Mouse (Mus musculus) embryo, embryonic 9.5 days (tissue): ENCODE measurements around the gene Ldah.

Source experiments
- DNase-seq: peaks from one replicate; pipeline ENCODE4 v3.0.0-alpha.2; 2017; ENCODE audit errors: extremely low spot score

The Ldah gene

GRCm38 (mm10) chr12:8313270-8313771 lies 105.4 kb downstream of the Ldah start, which contains the start of gene Hs1bp3:
Hs1bp3 (plus strand) TSS chr12:8313432.
- peak; percentile 92 for DNase-seq

GRCm38 (mm10) chr12:8313773-8314172 lies 105.9 kb downstream of the Ldah start:
- no peak for DNase-seq

GRCm38 (mm10) chr12:8316541-8316940 lies 108.6 kb downstream of the Ldah start:
- DNase-seq, result no peak

- peak; percentile 80 for DNase-seq
Measured at GRCm38 (mm10) chr12:8320084-8320713, 112.3 kb downstream of the Ldah start.

- no peak for DNase-seq
Measured at GRCm38 (mm10) chr12:8321506-8321905, 113.6 kb downstream of the Ldah start.

- DNase-seq, result no peak
Measured at GRCm38 (mm10) chr12:8324086-8324485, 116.2 kb downstream of the Ldah start.

- no peak for DNase-seq
Measured at GRCm38 (mm10) chr12:8325245-8325942, 117.5 kb downstream of the Ldah start.

GRCm38 (mm10) chr12:8325943-8326522 lies 118.1 kb downstream of the Ldah start:
- no peak for DNase-seq

GRCm38 (mm10) chr12:8326825-8327674 lies 119.1 kb downstream of the Ldah start:
- DNase-seq, result peak; percentile 95

- DNase-seq, result no peak
Measured at GRCm38 (mm10) chr12:8327675-8328053, 119.8 kb downstream of the Ldah start.

- DNase-seq, result no peak
Measured at GRCm38 (mm10) chr12:8329236-8329635, 121.3 kb downstream of the Ldah start.

GRCm38 (mm10) chr12:8331489-8332173 lies 123.7 kb downstream of the Ldah start:
- DNase-seq, result no peak

GRCm38 (mm10) chr12:8332174-8332542 lies 124.3 kb downstream of the Ldah start:
- no peak for DNase-seq

GRCm38 (mm10) chr12:8333617-8334016 lies 125.7 kb downstream of the Ldah start:
- no peak for DNase-seq

GRCm38 (mm10) chr12:8334261-8334660 lies 126.4 kb downstream of the Ldah start:
- no peak for DNase-seq
